In genomic region chr8:87502684-87503083, GRCm38 (mm10) we compare ENCODE assay signal across 25 mouse cellular contexts. TPM values are rescaled to one million over a fixed set of nuclear protein-coding genes. Genes with fewer than 3 reads are reported as not detected.
DNase-seq lines count a peak whose midpoint lies in the region; ATAC-seq and TF ChIP-seq lines count a peak whose summit lies in the region.
"Had no signal": no experiment of that assay in that cellular context is flagged by ENCODE, and none has a peak within 500 bp of the region (broad histone marks: within the 10 kb centered on the region; RNA-seq: fewer than 3 reads in every experiment).

No protein-coding gene starts in this region.

- no peak for ATAC-seq in hindbrain, embryonic 13.5 days (ENCODE audit: low FRiP score)
- ATAC-seq in hindbrain, embryonic 11.5 days (ENCODE audit: low FRiP score) = no peak
- ATAC-seq: forebrain, embryonic 14.5 days; forebrain, postnatal 0 days; intestine, postnatal 0 days; Patski had no signal

- no peak overlapping the region for H3K9ac ChIP-seq in hindbrain, embryonic 13.5 days
- H3K9ac ChIP-seq in hindbrain, embryonic 11.5 days (ENCODE audit: low read depth, low read length) = no peak overlapping the region
- H3K9ac ChIP-seq: forebrain, postnatal 0 days; heart, embryonic 13.5 days; hindbrain, embryonic 14.5 days had no signal

- H3K4me2 ChIP-seq in hindbrain, embryonic 13.5 days = no peak overlapping the region
- no peak overlapping the region for H3K4me2 ChIP-seq in hindbrain, embryonic 11.5 days (replicated peaks; ENCODE audit: low read depth, low read length)
- H3K4me2 ChIP-seq: heart, embryonic 13.5 days; hindbrain, embryonic 14.5 days had no signal

- H3K4me1 ChIP-seq in cerebellum, adult 2 months (ENCODE audit: control insufficient read depth, insufficient read depth, low read length) = peaks cover 63% of the 10 kb centered on the region
- peaks cover 35% of the 10 kb centered on the region for H3K4me1 ChIP-seq in hindbrain, embryonic 13.5 days (replicated peaks)
- no peaks in the 10 kb centered on the region for H3K4me1 ChIP-seq in hindbrain, embryonic 11.5 days (replicated peaks; ENCODE audit: control insufficient read depth, insufficient read depth, low read length)
- H3K4me1 ChIP-seq: heart, embryonic 10.5 days; heart, embryonic 13.5 days had no signal

- H3K9me3 ChIP-seq in hindbrain, embryonic 13.5 days = no peaks in the 10 kb centered on the region
- H3K9me3 ChIP-seq in hindbrain, embryonic 11.5 days (ENCODE audit: control insufficient read depth, low read length) = no peaks in the 10 kb centered on the region
- H3K9me3 ChIP-seq: forebrain, embryonic 10.5 days; heart, embryonic 10.5 days; heart, embryonic 13.5 days had no signal

- H3K36me3 ChIP-seq in hindbrain, embryonic 13.5 days = no peaks in the 10 kb centered on the region
- H3K36me3 ChIP-seq in hindbrain, embryonic 11.5 days (ENCODE audit: control insufficient read depth, insufficient read depth, low read length) = no peaks in the 10 kb centered on the region
- H3K36me3 ChIP-seq: forebrain, embryonic 10.5 days; G1E; heart, embryonic 10.5 days; heart, embryonic 13.5 days had no signal

- 8% methylated on average over 6 of the region's 6 CpGs for WGBS in cerebellum, adult 2 months
- WGBS in hindbrain, embryonic 13.5 days = 80% methylated on average over 6 of the region's 6 CpGs
- 81% methylated on average over 6 of the region's 6 CpGs for WGBS in hindbrain, embryonic 11.5 days

- no peak for TF ChIP-seq POLR2A in cerebellum, adult 2 months (IDR thresholded peaks at IDR 0.05; ENCODE audit: borderline replicate concordance, insufficient read depth, low read length)

- peak in 1 of 2 experiments; percentile 54 for DNase-seq in cerebellum, adult 2 months
- DNase-seq in cerebellum, adult 11-12 months = no peak
- no peak for DNase-seq in hindbrain, embryonic 11.5 days (ENCODE audit: low spot score)
- peak; percentile 18 for DNase-seq in thymus, postnatal 0 days (ENCODE audit: low spot score)
- DNase-seq in thymus, adult 18-20 months = no peak
- DNase-seq: adrenal gland, postnatal 10 days; adrenal gland, postnatal 36 days; cerebellum, adult 11 months; cerebellum, adult 9-10 months; cerebellum, postnatal 14 days; forebrain, postnatal 0 days; gastrocnemius, adult 2 months; gastrocnemius, postnatal 14 days; heart, adult 18-20 months; heart, postnatal 14 days; heart, postnatal 4 days had no signal

- peak overlapping the region; percentile 73 for H3K27ac ChIP-seq in cerebellum, adult 2 months (ENCODE audit: insufficient read depth, low read length)
- 0 out of 2 replicates have a peak overlapping the region, but pooled peaks have one; percentile 40 for H3K27ac ChIP-seq in hindbrain, embryonic 13.5 days
- no peak overlapping the region for H3K27ac ChIP-seq in hindbrain, embryonic 11.5 days (ENCODE audit: low read depth, low read length)
- H3K27ac ChIP-seq: forebrain, embryonic 10.5 days; gastrocnemius, adult 2 months; heart, embryonic 10.5 days; heart, embryonic 13.5 days; hindbrain, embryonic 14.5 days had no signal

- H3K27me3 ChIP-seq in cerebellum, adult 2 months (ENCODE audit: control insufficient read depth, insufficient read depth, low read length) = no peaks in the 10 kb centered on the region; the same call in 1 of the 2 replicates
- no peaks in the 10 kb centered on the region for H3K27me3 ChIP-seq in hindbrain, embryonic 13.5 days
- no peaks in the 10 kb centered on the region for H3K27me3 ChIP-seq in hindbrain, embryonic 11.5 days (ENCODE audit: control insufficient read depth, insufficient read depth, low read length)
- H3K27me3 ChIP-seq: heart, embryonic 13.5 days; Patski had no signal

- H3K4me3 ChIP-seq in cerebellum, adult 2 months (replicated peaks; ENCODE audit: insufficient read depth, low read depth, low read length) = no peak overlapping the region
- H3K4me3 ChIP-seq in hindbrain, embryonic 13.5 days = no peak overlapping the region
- H3K4me3 ChIP-seq in hindbrain, embryonic 11.5 days (ENCODE audit: low read depth, low read length) = no peak overlapping the region
- H3K4me3 ChIP-seq: forebrain, embryonic 10.5 days; gastrocnemius, adult 2 months; heart, embryonic 10.5 days; heart, embryonic 13.5 days had no signal

- TF ChIP-seq CTCF in cerebellum, adult 2 months (IDR thresholded peaks at IDR 0.05; ENCODE audit: borderline replicate concordance, insufficient read depth, low read depth, low read length) = no peak

RNA-seq across cellular contexts. Expression of gene Cbln1, which starts 30.3 kb away (rescaled TPM):
- 886 and 1,066 TPM in 2 replicates for polyA plus RNA-seq in cerebellum, adult 2 months (2012; rRNA removed)
- 35.3 and 39.3 TPM in 2 replicates for polyA plus RNA-seq in hindbrain, embryonic 13.5 days (2015; fragmentation: Nextera tagmentation; extraction: Ambion mirVana)
- polyA plus RNA-seq in hindbrain, embryonic 11.5 days (2014; fragmentation: Nextera tagmentation; extraction: Ambion mirVana) = 14.6 and 16.2 TPM in 2 replicates
- 0.08 TPM in 1 of 2 replicates, not detected in the other for polyA plus RNA-seq in thymus, postnatal 0 days (2015; fragmentation: Nextera tagmentation; extraction: Ambion mirVana)
- polyA plus RNA-seq: G1E had no signal

Comparison
In these comparisons a context has a peak if more than half of its experiments do, and no peak if none do; other contexts are left out.
1. RNA of gene Cbln1, which starts 30.3 kb away (polyA plus RNA-seq): 886 to 1,066 TPM in cerebellum, adult 2 months; 35.3 to 39.3 TPM in hindbrain, embryonic 13.5 days, 14.6 to 16.2 TPM in hindbrain, embryonic 11.5 days and 0.08 TPM in thymus, postnatal 0 days; every median in the first group is over 10 times any median in the second.